Mouse (Mus musculus): Measurements from ENCODE around the gene Stub1. TPM values are rescaled to one million over a fixed set of nuclear protein-coding genes. Genes with fewer than 3 reads are reported as not detected.

Stub1 gene
- total RNA-seq, 2 experiments from 2014 or later: 80.2 to 81.3 TPM

GRCm38 (mm10) chr17:25802825-25803517 lies 30.2 kb downstream of the Stub1 start:
- intact Hi-C loops (cut with DNase I; ENCODE audit: low total_unique reads): loop anchor here (2.0 kb wide), 1 partner anchor 30 kb away; the partner anchor contains the start of gene Narfl
- DNase-seq: peak; percentile 70

DNA sequence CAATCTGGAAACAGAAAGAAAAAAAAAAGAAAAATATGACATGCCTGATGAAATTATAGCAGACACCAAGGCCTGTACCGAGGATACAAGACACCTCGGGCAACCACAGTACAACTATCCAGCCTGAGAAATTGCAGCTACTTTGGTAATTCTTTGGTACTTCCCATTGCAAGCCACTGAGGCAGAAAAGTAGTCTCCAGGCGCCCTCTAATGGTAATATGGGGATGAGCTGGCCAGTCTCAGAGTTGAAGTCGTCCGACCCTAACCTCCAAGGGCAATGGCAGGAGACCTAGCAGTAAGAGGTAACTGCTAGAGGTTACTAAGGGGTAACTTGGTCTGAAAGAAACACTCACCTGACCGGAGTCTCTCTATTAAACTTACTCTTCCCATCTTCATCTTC lies 32.2 kb downstream of the Stub1 start:
- peak; percentile 52 for DNase-seq
- intact Hi-C loops (cut with DNase I; ENCODE audit: low total_unique reads): no loop called here

GRCm38 (mm10) chr17:25796951-25797369 lies 36.2 kb downstream of the Stub1 start, which contains the start of gene Metrn:
Gene Metrn, minus strand, starts transcription at chr17:25797136.
- peak; percentile 92 for DNase-seq
- intact Hi-C loops (cut with DNase I; ENCODE audit: low total_unique reads): loop anchor here (5.0 kb wide), 1 partner anchor 65 kb away; no protein-coding TSS in a partner anchor

GRCm38 (mm10) chr17:25796211-25796771 lies 36.9 kb downstream of the Stub1 start:
- peak; percentile 63 for DNase-seq
- intact Hi-C loops (cut with DNase I; ENCODE audit: low total_unique reads): loop anchor here (5.0 kb wide), 1 partner anchor 64 kb away; no protein-coding TSS in a partner anchor

DNA sequence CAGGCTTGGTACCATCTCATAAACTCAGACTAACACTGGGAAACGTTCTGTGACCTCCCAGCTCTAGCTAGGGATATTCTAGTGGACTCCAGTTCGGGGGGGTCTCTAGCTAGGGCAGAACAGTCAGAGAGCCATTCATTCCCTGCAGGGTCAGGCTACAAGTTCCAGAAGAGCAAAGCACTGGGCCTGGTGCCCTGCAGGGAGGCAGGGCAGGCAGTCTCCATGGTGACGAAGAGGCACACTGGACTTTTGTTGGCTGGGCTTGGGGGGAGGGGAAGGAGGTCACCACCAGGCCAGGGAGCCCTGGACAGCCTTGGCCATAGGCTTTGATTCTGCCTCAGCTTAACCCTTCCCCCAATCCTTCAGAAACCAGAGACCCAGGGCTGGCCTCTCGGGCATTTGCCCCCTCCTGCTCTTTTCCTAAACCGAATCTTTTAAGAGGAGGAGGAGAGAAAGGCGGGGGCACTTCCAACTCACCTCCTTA lies 37.6 kb downstream of the Stub1 start, which contains the start of gene AC134908.4:
Gene AC134908.4 (minus strand): TSS at position 51 of the 484 bp plus-strand sequence.
- DNase-seq: no peak
- intact Hi-C loops (cut with DNase I; ENCODE audit: low total_unique reads): loop anchor here (5.0 kb wide), 1 partner anchor 63 kb away; no protein-coding TSS in a partner anchor

GRCm38 (mm10) chr17:25794998-25795397 lies 38.2 kb downstream of the Stub1 start:
- no peak for DNase-seq
- intact Hi-C loops (cut with DNase I; ENCODE audit: low total_unique reads): loop anchor here (5.0 kb wide), 1 partner anchor 63 kb away; no protein-coding TSS in a partner anchor

DNA sequence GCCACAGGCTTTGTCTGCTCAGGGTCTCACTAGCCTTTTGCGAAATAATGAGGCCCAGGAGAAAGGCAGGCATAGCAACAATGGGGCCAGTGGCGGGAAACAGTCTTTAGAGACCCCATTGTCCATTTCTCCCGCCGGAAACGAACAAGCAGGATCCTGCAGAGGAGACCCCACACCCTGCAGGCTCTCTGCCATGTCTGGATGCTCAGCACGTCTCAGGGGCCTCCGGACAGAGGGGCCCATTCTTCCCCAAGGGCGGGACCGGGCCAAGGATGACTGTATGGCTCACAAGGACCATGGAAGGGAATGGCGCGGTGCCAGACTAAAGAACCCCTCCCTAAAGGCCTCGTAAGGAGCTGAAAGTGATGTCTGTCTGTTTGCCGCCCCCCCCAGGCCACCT lies 39.0 kb downstream of the Stub1 start:
- intact Hi-C loops (cut with DNase I; ENCODE audit: low total_unique reads): no loop called here
- DNase-seq: no peak

DNA sequence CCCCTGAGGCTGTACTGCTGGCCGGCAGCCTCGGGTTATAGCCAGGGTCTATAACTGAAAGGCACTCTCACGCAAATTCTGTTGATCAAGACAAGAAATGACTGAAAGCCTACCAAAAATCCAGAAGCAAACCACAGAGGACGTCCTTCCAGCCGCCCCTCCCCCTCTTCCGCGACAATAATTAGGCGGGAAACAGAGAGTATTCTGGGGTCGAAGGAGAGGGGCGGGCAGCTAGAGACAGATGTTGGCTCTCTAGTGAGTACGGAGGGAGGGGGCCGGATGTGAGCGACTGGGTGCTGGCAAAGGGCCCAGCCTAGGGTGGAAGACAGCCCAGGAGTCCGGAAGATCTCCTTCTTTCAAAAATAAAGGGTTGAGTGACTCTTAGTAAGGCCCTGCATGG lies 40.6 kb downstream of the Stub1 start, which contains the start of gene Fam173a:
Gene Fam173a (minus strand): TSS at position 287 of the 400 bp plus-strand sequence.
- DNase-seq: peak; percentile 84
- intact Hi-C loops (cut with DNase I; ENCODE audit: low total_unique reads): no loop called here

DNA sequence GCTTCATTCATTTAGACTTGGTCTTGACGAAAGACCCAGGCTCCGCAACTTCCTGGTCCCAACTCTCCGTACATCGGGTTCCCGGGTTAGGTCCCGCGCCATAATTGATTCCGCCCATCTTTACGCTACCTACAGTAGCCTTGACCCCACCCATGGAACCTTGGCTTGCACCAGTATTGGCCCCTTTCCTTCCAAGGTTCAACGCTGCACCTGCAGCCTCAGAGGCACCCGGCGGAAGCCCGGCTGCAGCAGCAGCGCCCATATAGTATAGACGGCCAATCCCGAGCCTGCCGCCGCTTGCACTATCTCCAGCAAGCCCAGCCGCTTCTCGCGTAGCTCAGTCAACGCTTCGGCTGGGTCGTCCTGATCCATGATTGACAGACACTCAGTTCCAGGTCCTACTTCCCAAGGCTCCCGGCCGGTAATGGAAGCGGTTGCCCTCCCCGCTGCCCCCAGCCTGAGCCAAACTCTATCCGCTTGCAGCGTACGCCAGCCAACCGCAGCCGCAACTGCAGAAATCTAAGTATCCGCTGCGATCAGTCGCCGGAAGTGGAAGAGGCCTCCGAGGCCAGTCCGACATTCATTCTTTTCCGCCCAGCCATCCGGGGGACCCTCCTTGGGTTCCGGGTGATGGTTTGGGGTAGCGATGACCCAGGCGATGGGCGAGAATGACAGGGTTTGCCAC lies 41.2 kb downstream of the Stub1 start:
- DNase-seq: peak; percentile 84
- intact Hi-C loops (cut with DNase I; ENCODE audit: low total_unique reads): no loop called here

DNA sequence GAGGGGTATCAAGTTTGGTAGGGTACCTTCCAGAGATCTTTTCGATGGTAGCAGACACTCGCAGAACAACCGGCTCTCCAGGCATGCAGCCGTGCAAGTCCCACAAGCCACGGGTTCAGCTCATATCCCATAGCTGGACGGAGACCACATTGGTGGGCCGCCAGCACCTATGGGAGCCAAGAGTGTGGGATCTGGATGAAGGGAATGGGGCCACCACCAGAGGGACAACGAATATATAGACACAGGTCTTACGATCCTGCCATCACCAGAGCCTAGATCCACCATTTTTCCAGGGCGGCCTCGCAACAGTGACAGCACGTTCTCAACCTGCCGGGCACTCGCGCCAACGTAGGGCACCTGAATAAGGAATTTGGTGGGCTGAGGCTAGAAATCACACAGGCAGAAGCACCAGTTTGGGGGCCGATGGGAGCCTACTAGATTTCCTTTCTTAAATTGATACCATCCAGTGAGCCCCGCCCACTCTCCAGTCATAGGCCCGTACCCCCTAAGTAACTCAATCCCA lies 41.8 kb downstream of the Stub1 start:
- DNase-seq: no peak
- intact Hi-C loops (cut with DNase I; ENCODE audit: low total_unique reads): no loop called here

DNA sequence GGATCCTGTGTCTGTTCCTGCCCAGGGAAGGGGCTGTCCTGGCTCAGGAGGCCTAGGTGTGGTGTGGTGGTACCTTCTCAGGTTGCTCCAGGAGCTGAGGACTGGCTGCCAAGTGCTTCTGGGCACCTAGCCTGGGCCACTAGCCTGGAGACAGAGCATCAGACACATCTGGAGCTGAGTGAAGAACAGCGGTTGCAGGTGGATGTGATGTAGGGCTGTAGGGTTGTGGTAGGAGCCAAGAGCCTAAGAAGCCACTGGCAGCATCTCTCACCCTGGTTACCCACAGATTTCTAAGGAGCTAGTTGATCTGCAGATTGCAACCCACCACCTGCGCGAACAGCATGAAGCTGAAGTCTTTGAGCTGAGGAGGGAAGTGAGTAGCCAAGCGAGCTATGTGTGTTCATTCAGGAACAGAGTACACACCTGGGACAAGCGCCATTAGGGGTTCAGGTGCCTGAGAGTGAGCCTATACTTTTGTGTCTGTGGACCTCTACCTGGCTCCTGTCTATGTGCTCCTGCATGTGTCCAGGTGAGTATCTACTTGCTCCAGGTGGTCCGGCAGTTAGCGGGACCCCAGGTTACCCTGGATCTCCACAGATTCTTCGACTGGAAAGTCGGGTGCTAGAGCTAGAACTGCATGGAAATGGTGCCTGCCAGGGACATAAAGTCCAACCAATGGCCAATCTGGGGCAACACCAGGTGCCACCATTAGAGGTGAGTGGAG lies 46.3 kb downstream of the Stub1 start:
- intact Hi-C loops (cut with DNase I; ENCODE audit: low total_unique reads): no loop called here
- no peak for DNase-seq

DNA sequence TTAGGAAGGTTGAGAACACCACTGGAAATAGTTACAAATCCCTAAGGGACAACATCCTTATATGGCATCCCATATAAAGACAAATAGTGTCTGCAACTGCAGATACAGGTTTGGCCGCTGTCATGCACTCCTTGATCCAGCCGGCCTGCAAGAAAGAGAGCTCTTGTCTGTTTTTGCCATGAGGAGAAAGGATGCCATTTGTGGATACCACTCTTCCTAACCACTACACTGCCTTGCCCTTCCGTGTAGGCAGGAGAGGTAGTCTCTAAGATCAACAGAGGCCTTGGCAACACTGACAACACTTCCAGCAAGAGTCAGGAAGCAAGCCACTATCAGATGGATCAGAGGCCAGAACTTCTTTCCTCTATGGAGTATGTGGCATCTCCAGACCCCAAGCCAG lies 46.9 kb downstream of the Stub1 start, which contains the start of gene Ccdc78:
Gene Ccdc78 (plus strand): TSS at position 301 of the 400 bp plus-strand sequence.
- DNase-seq: no peak
- intact Hi-C loops (cut with DNase I; ENCODE audit: low total_unique reads): no loop called here

GRCm38 (mm10) chr17:25785281-25785745 lies 47.9 kb downstream of the Stub1 start, which contains the start of gene Haghl:
Gene Haghl, minus strand, starts transcription at chr17:25785673.
- DNase-seq: peak; percentile 95
- intact Hi-C loops (cut with DNase I; ENCODE audit: low total_unique reads): no loop called here

- intact Hi-C loops (cut with DNase I; ENCODE audit: low total_unique reads): no loop called here
- DNase-seq: no peak
Observed at GRCm38 (mm10) chr17:25783861-25784574, 49.2 kb downstream of the Stub1 start.

- no peak for DNase-seq
- intact Hi-C loops (cut with DNase I; ENCODE audit: low total_unique reads): no loop called here
Observed at GRCm38 (mm10) chr17:25783086-25783485, 50.1 kb downstream of the Stub1 start.

- intact Hi-C loops (cut with DNase I; ENCODE audit: low total_unique reads): no loop called here
- DNase-seq: no peak
Observed at GRCm38 (mm10) chr17:25781339-25781738, 51.9 kb downstream of the Stub1 start.

Measured in gastrocnemius, postnatal 14 days (tissue).